Mouse (Mus musculus) kidney, adult 18-20 months (tissue): Measurements from ENCODE around the gene Armc5.

ENCODE experiments used
- DNase-seq: peaks from one replicate; pipeline ENCODE4 v3.0.0; 2021

Armc5 gene

GRCm38 (mm10) chr7:128236856-128237592, at the start of gene Armc5:
Gene Armc5, plus strand, starts transcription at chr7:128237342.
- peak; percentile 93 for DNase-seq

GRCm38 (mm10) chr7:128201607-128202006, 35.5 kb upstream of the Armc5 start:
- DNase-seq = no peak

GRCm38 (mm10) chr7:128203071-128203470, 34.1 kb upstream of the Armc5 start:
- no peak for DNase-seq

- no peak for DNase-seq
Measured at GRCm38 (mm10) chr7:128204179-128204578, 33.0 kb upstream of the Armc5 start.

- no peak for DNase-seq
Measured at GRCm38 (mm10) chr7:128205695-128206094, 31.4 kb upstream of the Armc5 start.

- no peak for DNase-seq
Measured at GRCm38 (mm10) chr7:128206152-128206551, 31.0 kb upstream of the Armc5 start, which contains the start of gene Cox6a2. Gene Cox6a2, minus strand, starts transcription at chr7:128206387.

- DNase-seq = peak; percentile 39
Measured at GRCm38 (mm10) chr7:128208187-128208586, 29.0 kb upstream of the Armc5 start.

GRCm38 (mm10) chr7:128209826-128210225, 27.3 kb upstream of the Armc5 start:
- peak; percentile 43 for DNase-seq

- DNase-seq = no peak
Measured at GRCm38 (mm10) chr7:128219952-128220351, 17.2 kb upstream of the Armc5 start.

GRCm38 (mm10) chr7:128220936-128221335, 16.2 kb upstream of the Armc5 start:
- DNase-seq = no peak

GRCm38 (mm10) chr7:128231741-128232140, 5.4 kb upstream of the Armc5 start:
- DNase-seq = no peak

- no peak for DNase-seq
Measured at GRCm38 (mm10) chr7:128234796-128235195, 2.3 kb upstream of the Armc5 start.

- peak; percentile 35 for DNase-seq
Measured at GRCm38 (mm10) chr7:128235481-128235880, 1.7 kb upstream of the Armc5 start.

- no peak for DNase-seq
Measured at GRCm38 (mm10) chr7:128236426-128236825, 716 bp upstream of the Armc5 start.

- DNase-seq = no peak
Measured at GRCm38 (mm10) chr7:128237593-128237926, 418 bp downstream of the Armc5 start.

GRCm38 (mm10) chr7:128237927-128238778, 1.0 kb downstream of the Armc5 start, which contains the start of gene 9130023H24Rik:
Gene 9130023H24Rik, minus strand, starts transcription at chr7:128238031.
- peak; percentile 100 for DNase-seq

GRCm38 (mm10) chr7:128238991-128239390, 1.8 kb downstream of the Armc5 start:
- DNase-seq = peak; percentile 21

GRCm38 (mm10) chr7:128240131-128240784, 3.1 kb downstream of the Armc5 start:
- peak; percentile 21 for DNase-seq

GRCm38 (mm10) chr7:128242331-128242730, 5.2 kb downstream of the Armc5 start:
- DNase-seq = no peak

GRCm38 (mm10) chr7:128243921-128244320, 6.8 kb downstream of the Armc5 start:
- DNase-seq = no peak

GRCm38 (mm10) chr7:128244410-128245025, 7.4 kb downstream of the Armc5 start:
- no peak for DNase-seq

- no peak for DNase-seq
Measured at GRCm38 (mm10) chr7:128245547-128245946, 8.4 kb downstream of the Armc5 start.
